Mouse (Mus musculus): ENCODE data around the gene Magt1.
"Not testable (repeated sequence)": the region's sequence is repeated elsewhere in the genome, so short reads cannot be mapped to it uniquely, and the experiment has no call there.

Gene Magt1

GRCm38 (mm10) chrX:106011465-106012159, at the start of gene Magt1:
Magt1 (minus strand) TSS chrX:106011906.
- DNase-seq (ENCODE audit: low spot score) = peak; percentile 34

DNA sequence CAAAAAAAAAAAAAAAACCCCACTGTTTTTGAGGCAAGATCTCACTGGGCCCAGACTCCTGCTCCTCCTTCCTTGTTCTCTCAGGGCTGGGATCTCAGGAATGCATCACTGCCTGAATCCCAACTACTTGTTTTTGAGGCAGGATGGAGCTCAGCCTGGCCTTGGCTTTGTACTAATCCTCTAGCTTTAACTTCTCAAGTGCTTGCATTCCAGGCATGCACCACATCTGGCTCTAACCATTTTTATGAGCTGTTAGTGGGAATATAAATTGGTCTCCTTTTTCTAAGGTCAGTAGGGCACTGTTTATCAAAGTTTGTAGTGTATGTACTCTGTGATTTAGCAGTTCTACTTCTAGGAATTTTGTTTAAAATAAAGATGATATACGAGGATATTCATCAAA, 36.5 kb upstream of the Magt1 start:
- DNase-seq (ENCODE audit: low spot score) = no peak

GRCm38 (mm10) chrX:106045928-106046327, 34.2 kb upstream of the Magt1 start:
- DNase-seq (ENCODE audit: low spot score) = no peak

DNA sequence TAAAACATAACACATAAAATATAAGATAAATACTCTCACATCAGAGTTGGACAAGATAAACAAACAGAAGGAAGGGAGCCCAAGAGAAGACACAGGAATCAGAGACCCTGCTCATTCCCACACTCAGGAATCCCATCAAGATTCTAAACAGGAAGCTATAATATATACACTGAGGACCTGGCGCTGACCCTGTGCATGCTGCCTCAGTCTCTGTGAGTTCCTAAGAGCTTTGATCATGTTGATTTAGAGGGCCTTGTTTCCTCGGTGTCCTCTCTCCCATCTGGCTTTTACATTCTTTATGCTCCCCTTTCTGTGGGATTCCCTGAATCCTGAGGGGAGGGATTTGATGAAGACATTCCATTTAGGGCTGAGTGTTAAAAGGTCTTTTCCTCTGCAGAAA, 33.7 kb upstream of the Magt1 start:
- no peak for DNase-seq (ENCODE audit: low spot score)

- no peak for DNase-seq (ENCODE audit: low spot score)
Measured at GRCm38 (mm10) chrX:106043863-106044617, 32.3 kb upstream of the Magt1 start.

GRCm38 (mm10) chrX:106037185-106037752, 25.6 kb upstream of the Magt1 start:
- no peak for DNase-seq (ENCODE audit: low spot score)

GRCm38 (mm10) chrX:106035727-106036126, 24.0 kb upstream of the Magt1 start:
- no peak for DNase-seq (ENCODE audit: low spot score)

- no peak for DNase-seq (ENCODE audit: low spot score)
Measured at GRCm38 (mm10) chrX:106031124-106031523, 19.4 kb upstream of the Magt1 start.

DNA sequence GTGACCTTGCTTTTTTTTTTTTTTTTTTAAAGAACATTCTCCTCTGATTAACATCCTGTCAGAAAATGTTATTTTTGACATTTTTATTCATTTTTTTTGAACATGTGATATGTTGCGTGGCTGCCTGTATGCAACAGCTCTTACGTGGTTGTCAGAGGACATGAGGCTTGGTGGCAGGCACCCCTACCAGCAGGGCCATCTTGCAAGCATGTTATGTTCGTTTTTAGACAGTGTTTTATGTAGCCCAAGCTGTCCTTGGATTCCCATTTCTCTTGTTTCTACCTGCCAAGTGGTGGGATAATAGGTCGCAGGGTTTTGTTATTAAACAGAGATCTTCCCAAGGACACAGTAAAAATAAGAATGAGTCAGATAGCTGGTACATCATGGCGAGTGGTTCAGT, 18.5 kb upstream of the Magt1 start:
- no peak for DNase-seq (ENCODE audit: low spot score)

- DNase-seq (ENCODE audit: low spot score) = no peak
Measured at GRCm38 (mm10) chrX:106027343-106027674, 15.6 kb upstream of the Magt1 start.

DNA sequence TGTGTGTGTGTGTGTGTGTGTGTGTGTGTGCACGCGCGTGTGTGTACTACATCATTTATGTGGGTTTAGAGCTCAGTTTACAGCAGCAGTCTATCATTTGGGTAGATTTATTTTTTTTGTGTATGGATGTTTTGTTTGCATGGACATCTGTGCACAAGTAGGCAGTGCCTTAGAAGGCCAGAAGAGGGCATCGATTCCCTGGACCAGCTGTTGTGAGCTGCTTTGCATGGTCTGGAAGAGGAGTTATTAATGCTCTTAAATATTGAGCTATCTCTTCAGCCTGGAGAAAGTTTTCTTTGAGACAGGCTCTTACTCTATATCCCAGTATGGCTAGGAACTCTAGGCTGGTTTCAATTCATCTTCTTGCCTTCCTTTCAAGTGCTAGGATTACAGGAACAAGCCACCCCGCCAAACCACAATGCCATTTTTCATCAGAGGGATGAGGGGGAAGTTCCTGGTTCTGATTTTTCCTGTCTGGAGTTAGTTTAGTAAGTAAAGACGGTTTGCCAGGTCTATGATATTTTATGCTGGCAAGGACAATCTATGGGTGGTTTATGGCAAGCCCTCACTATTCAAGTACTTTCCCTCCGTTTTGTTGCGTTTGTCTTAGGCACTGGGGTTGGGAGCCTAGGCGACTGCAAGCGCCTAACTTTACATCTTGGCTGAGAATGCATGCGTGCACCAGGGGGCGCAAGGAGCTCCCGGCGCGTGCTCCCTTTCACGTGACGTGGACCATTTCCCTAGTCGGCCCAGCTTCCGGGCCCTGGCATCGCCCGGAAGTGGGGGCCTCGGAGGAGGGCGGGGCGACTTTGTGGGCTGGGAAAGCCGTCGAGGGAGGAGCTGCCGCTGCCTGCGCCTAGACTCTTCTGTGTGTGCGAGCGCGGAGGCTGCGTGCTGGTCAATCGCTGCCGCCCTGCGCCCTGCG, 15.0 kb upstream of the Magt1 start, which contains the start of gene Atp7a:
Atp7a (plus strand) TSS at position 859 of the 925 bp plus-strand sequence.
- peak; percentile 61 for DNase-seq (ENCODE audit: low spot score)

DNA sequence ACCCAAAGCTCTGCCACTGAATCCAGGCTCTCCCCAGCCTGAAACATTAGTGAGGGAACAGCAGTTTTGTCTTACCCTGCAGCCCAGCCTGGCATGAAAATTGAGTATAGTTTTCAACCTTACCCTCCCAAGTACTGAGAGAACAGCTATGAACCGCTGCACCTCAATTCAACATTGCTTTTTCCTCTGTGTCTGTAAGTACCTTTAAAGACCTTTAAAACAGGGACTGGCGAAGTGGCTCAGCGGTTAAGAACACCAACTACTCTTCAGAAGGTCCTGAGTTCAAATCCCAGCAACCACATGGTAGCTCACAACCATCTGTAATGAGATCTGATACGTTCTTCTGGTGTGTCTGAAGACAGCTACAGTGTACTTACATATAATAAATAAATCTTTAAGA, 5.8 kb upstream of the Magt1 start:
- DNase-seq (ENCODE audit: low spot score) = no peak

- DNase-seq (ENCODE audit: low spot score) = no peak
Measured at GRCm38 (mm10) chrX:106017102-106017501, 5.4 kb upstream of the Magt1 start.

DNA sequence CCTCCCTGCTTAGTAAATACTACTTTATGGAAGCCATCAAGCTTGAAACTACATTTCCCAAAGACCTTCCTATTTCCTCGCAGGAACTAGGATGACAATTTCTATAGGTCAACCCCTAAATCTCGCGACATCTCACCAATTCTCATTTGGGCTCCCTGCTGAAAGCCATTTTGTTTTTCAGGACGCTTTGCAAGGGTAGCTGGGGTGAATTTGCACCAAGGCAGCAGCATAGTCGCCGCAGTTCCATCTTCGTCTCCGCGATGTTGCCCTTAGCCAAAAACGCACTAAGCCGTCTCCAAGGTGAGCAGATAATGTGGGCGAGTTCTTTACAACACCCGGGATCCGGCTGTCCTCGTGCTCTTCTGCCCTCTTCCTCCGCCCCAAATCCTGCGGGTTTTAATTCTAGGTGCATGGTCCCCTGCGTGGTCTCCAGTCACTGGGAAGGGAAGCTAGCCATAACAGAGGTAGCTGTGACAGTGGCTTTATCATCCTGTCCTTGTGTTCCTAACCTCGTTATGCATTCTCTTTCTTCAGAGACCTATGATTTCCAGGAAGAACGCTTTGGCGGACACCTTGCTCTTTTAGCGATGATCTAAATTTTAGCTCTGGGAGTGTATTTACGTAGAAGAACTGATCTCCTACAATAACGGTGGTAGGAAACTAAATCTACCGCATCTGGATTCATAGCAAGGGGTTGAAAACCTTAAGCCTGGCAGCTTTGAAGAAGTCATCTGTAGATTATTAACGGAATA, 4.0 kb upstream of the Magt1 start, which contains the start of gene Cox7b:
Cox7b (plus strand) TSS at position 130 of the 752 bp plus-strand sequence.
- DNase-seq (ENCODE audit: low spot score) = no peak

DNA sequence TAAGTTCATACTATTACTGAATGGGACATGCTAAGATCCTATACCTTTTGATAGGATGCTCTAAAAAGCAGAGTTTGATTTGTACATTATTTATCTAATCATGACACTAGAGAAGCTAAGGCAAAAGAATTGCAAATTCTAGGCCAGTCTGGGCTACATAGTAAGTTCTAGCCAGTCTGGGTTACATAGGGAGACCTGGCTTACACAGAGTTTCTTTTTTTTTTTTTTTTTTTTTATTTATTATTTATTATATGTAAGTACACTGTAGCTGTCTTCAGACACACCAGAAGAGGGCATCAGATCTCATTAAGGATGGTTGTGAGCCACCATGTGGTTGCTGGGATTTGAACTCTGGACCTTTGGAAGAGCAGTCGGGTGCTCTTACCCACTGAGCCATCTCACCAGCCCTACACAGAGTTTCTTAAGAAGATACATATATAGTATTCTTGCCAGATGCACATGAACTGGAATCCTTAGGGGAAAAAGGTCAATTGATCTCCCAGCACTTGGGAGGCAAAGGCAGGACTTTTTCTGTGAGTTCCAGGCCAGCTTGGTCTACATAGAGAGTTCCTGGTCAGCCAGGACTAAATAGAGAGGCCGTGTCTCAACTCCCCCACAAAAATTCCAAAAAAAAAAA, 3.2 kb upstream of the Magt1 start:
- not testable (repeated sequence) for DNase-seq (ENCODE audit: low spot score)

GRCm38 (mm10) chrX:106013217-106013616, 1.5 kb upstream of the Magt1 start:
- DNase-seq (ENCODE audit: low spot score) = no peak

GRCm38 (mm10) chrX:106012559-106012958, 853 bp upstream of the Magt1 start:
- DNase-seq (ENCODE audit: low spot score) = no peak

DNA sequence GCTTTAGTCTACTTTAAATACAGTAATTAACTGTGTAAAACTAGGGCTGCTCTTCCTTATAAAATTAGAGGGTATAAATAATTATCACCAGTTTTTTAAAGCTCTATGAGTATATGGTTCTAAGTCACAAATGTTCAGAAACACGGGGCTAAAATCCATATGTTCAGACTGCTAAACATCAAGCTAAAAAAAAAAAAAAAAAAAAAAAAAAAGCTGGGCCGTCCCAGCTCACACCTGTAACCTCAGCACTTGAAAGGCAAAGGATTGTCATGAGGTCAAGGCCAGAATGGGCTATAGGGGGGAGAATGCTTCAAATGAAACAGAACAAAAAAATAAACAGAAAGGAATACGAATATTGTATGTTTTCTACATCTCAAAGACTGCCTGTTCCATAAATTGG, 944 bp downstream of the Magt1 start:
- DNase-seq (ENCODE audit: low spot score) = no peak

- no peak for DNase-seq (ENCODE audit: low spot score)
Measured at GRCm38 (mm10) chrX:106001605-106002004, 10.1 kb downstream of the Magt1 start.

DNA sequence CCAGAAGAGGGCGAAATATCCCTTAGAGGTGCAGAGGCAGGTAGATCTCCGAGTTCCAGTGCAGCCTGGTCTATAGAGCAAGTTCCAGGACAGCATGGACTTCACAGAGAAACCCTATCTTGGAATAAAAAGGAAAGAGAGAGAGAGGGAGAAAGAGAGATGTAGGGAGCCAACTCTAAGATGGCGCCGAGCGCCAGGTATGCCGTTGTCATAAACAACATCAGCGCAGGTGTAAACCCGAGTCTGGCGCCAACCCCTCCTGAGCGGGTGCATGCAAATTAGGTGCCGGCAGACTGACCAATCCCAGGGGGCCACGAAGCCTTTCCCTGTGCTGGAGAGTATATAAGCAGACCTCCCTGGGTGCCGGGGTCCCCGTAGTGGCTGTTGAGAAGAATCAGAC, 54.6 kb downstream of the Magt1 start:
- DNase-seq (ENCODE audit: low spot score) = not testable (repeated sequence)

- DNase-seq (ENCODE audit: low spot score) = no peak
Measured at GRCm38 (mm10) chrX:105953999-105954398, 57.7 kb downstream of the Magt1 start.

All from urinary bladder, postnatal 10 days (tissue).